Mouse (Mus musculus) hindbrain, embryonic 11.5 days (tissue): ENCODE measurements around the gene Lrrc14b. TPM values are rescaled to one million over a fixed set of nuclear protein-coding genes. Genes with fewer than 3 reads are reported as not detected.

ENCODE experiments used
- ATAC-seq: fragments of 200-750 bp; cut with Nextera tagmentation; 2 replicates; pipeline ENCODE4 v1.8.0; 2017; ENCODE audit warnings: mild to moderate bottlenecking, moderate TSS enrichment, moderate library complexity; ENCODE audit not compliant: low FRiP score
- DNase-seq: peaks from one replicate; pipeline ENCODE4 v3.0.0-alpha.2; 2015; ENCODE audit warnings: low spot score
- H3K27ac ChIP-seq: fragments of 300-500 bp; sonication (generic); 2 replicates; pipeline ENCODE4 v1.5.1; 2014; ENCODE audit warnings: mild to moderate bottlenecking, low read depth, low read length
- H3K27me3 ChIP-seq: fragments of 300-500 bp; sonication (generic); 2 replicates; pipeline ENCODE4 v1.6.1; 2014; ENCODE audit warnings: mild to moderate bottlenecking, low read length, moderate library complexity, mixed read lengths; ENCODE audit not compliant: control insufficient read depth, insufficient read depth
- H3K36me3 ChIP-seq: fragments of 300-500 bp; sonication (generic); 2 replicates; pipeline ENCODE4 v1.6.1; 2014; ENCODE audit warnings: mild to moderate bottlenecking, low read length, moderate library complexity, mixed read lengths; ENCODE audit not compliant: control insufficient read depth, insufficient read depth
- H3K4me1 ChIP-seq: fragments of 300-500 bp; sonication (generic); replicated peaks from 2 replicates; pipeline ENCODE4 v1.6.1; 2014; ENCODE audit warnings: low read length, mixed read lengths; ENCODE audit not compliant: control insufficient read depth, insufficient read depth
- H3K4me2 ChIP-seq: fragments of 300-500 bp; sonication (generic); replicated peaks from 2 replicates; pipeline ENCODE4 v1.6.1; 2014; ENCODE audit warnings: mild to moderate bottlenecking, low read depth, low read length
- H3K4me3 ChIP-seq: fragments of 300-500 bp; sonication (generic); 2 replicates; pipeline ENCODE4 v1.5.1; 2014; ENCODE audit warnings: low read depth, low read length
- H3K9ac ChIP-seq: fragments of 300-500 bp; sonication (generic); 2 replicates; pipeline ENCODE4 v1.6.1; 2014; ENCODE audit warnings: low read depth, low read length
- H3K9me3 ChIP-seq: fragments of 300-500 bp; sonication (generic); 2 replicates; pipeline ENCODE4 v1.6.1; 2016; ENCODE audit warnings: low read length; ENCODE audit not compliant: control insufficient read depth
- WGBS: fragments of 180-500 bp; shearing (Covaris S2); extraction: QIAGEN DNeasy Blood & Tissue Kit; methylation state at CpG from one replicate; pipeline ENCODE4 v1.1.7; 2014; 5-methylcytosine and 5-hydroxymethylcytosine counted together
- polyA plus RNA-seq: library from polyadenylated mRNA; unstranded; fragments of >200 nt; fragmentation: Nextera tagmentation; extraction: Ambion mirVana; gene quantifications from 2 replicates; pipeline ENCODE4 v1.2.1, GENCODE M21; 2014

Gene Lrrc14b
- polyA plus RNA-seq: not detected in 2 replicates

- Histone ChIP-seq H3K36me3 (peaks cover 10% of the 10 kb centered on the region; the same call in 1 of the 2 replicates), H3K4me1 (no peaks in the 10 kb centered on the region), H3K4me2 (no peak within 1 kb of the TSS), H3K9me3 (no peaks in the 10 kb centered on the region), H3K9ac (no peak within 1 kb of the TSS), H3K27ac (no peak within 1 kb of the TSS), H3K4me3 (no peak within 1 kb of the TSS), H3K27me3 (no peaks in the 10 kb centered on the region)
- no peak for ATAC-seq
- 90% methylated on average over 8 of the region's 8 CpGs for WGBS
- no peak for DNase-seq
Observed at GRCm38 (mm10) chr13:74363859-74364235, at the start of gene Lrrc14b. TSS of gene Lrrc14b (minus strand) at chr13:74364005.

GRCm38 (mm10) chr13:74399298-74399839 lies 35.6 kb upstream of the Lrrc14b start, which contains the start of gene Ftl1-ps1:
TSS of gene Ftl1-ps1 (plus strand) at chr13:74399694.
- Histone ChIP-seq H3K4me3 (no peak within 1 kb of the TSS), H3K9me3 (no peaks in the 10 kb centered on the region), H3K36me3 (no peaks in the 10 kb centered on the region), H3K27me3 (no peaks in the 10 kb centered on the region), H3K27ac (no peak within 1 kb of the TSS), H3K9ac (no peak within 1 kb of the TSS), H3K4me1 (no peaks in the 10 kb centered on the region), H3K4me2 (no peak within 1 kb of the TSS; the same call in 1 of the 2 replicates)
- WGBS: 14% methylated on average over 11 of the region's 11 CpGs
- DNase-seq: no peak
- no peak for ATAC-seq

- H3K4me3 ChIP-seq: no peak overlapping the region
- no peaks in the 10 kb centered on the region for H3K36me3 ChIP-seq
- no peaks in the 10 kb centered on the region for H3K4me1 ChIP-seq
- DNase-seq (no peak), ATAC-seq (peak; percentile 38)
- no peak overlapping the region for H3K27ac ChIP-seq
- 78% methylated on average over 2 of the region's 2 CpGs for WGBS
- H3K9ac ChIP-seq: no peak overlapping the region
- H3K9me3 ChIP-seq: no peaks in the 10 kb centered on the region
- H3K4me2 ChIP-seq: no peak overlapping the region
- no peaks in the 10 kb centered on the region for H3K27me3 ChIP-seq
Observed at GRCm38 (mm10) chr13:74391156-74391555, 27.4 kb upstream of the Lrrc14b start.

GRCm38 (mm10) chr13:74390371-74390990 lies 26.7 kb upstream of the Lrrc14b start, which contains the start of gene Zfp72:
TSS of gene Zfp72 (minus strand) at chr13:74390836.
- H3K9ac ChIP-seq: peak within 1 kb of the TSS; percentile 65
- H3K4me3 ChIP-seq: peak within 1 kb of the TSS; percentile 56
- peak; percentile 93 for ATAC-seq
- H3K4me1 ChIP-seq: no peaks in the 10 kb centered on the region
- DNase-seq: peak; percentile 73
- no peaks in the 10 kb centered on the region for H3K9me3 ChIP-seq
- peak within 1 kb of the TSS; percentile 50 for H3K4me2 ChIP-seq
- no peak within 1 kb of the TSS for H3K27ac ChIP-seq
- under 1% methylated on average over 14 of the region's 14 CpGs for WGBS
- H3K36me3 ChIP-seq: no peaks in the 10 kb centered on the region
- H3K27me3 ChIP-seq: no peaks in the 10 kb centered on the region

- ATAC-seq: no peak
- 68% methylated on average over 6 of the region's 6 CpGs for WGBS
Observed at GRCm38 (mm10) chr13:74389730-74390129, 25.9 kb upstream of the Lrrc14b start.

GRCm38 (mm10) chr13:74382289-74382688 lies 18.5 kb upstream of the Lrrc14b start:
- 74% methylated on average over 3 of the region's 3 CpGs for whole genome bisulfite sequencing
- DNase-seq (no peak), ATAC-seq (no peak)
- Histone ChIP-seq H3K27me3 (no peaks in the 10 kb centered on the region), H3K4me1 (no peaks in the 10 kb centered on the region), H3K27ac (no peak overlapping the region), H3K9ac (no peak overlapping the region), H3K4me2 (no peak overlapping the region), H3K9me3 (no peaks in the 10 kb centered on the region), H3K36me3 (no peaks in the 10 kb centered on the region), H3K4me3 (no peak overlapping the region)

More at GRCm38 (mm10) chr13:74389730-74390129, 25.9 kb upstream of the Lrrc14b start:
- Histone ChIP-seq H3K36me3 (no peaks in the 10 kb centered on the region), H3K4me2 (peak overlapping the region; percentile 50; the same call in 1 of the 2 replicates), H3K4me3 (no peak overlapping the region), H3K9me3 (no peaks in the 10 kb centered on the region), H3K27me3 (no peaks in the 10 kb centered on the region), H3K9ac (no peak overlapping the region), H3K4me1 (no peaks in the 10 kb centered on the region), H3K27ac (no peak overlapping the region)
- DNase-seq: no peak

- ATAC-seq (no peak), DNase-seq (no peak)
- 77% methylated on average over 10 of the region's 10 CpGs for WGBS
- no peaks in the 10 kb centered on the region for H3K27me3 ChIP-seq
- H3K36me3 ChIP-seq: no peaks in the 10 kb centered on the region
- H3K4me2 ChIP-seq: no peak overlapping the region
- H3K4me3 ChIP-seq: no peak overlapping the region
- no peaks in the 10 kb centered on the region for H3K4me1 ChIP-seq
- no peak overlapping the region for H3K27ac ChIP-seq
- H3K9ac ChIP-seq: no peak overlapping the region
- no peaks in the 10 kb centered on the region for H3K9me3 ChIP-seq
Observed at GRCm38 (mm10) chr13:74381533-74382276, 17.9 kb upstream of the Lrrc14b start.

GRCm38 (mm10) chr13:74363176-74363858 lies 488 bp downstream of the Lrrc14b start:
- no peaks in the 10 kb centered on the region for H3K4me1 ChIP-seq
- no peak overlapping the region for H3K4me3 ChIP-seq
- no peak overlapping the region for H3K4me2 ChIP-seq
- no peak overlapping the region for H3K9ac ChIP-seq
- ATAC-seq (peak; percentile 22; the same call in 1 of the 2 replicates), DNase-seq (no peak)
- no peaks in the 10 kb centered on the region for H3K27me3 ChIP-seq
- 86% methylated on average over 13 of the region's 13 CpGs for WGBS
- peaks cover 10% of the 10 kb centered on the region; the same call in 1 of the 2 replicates for H3K36me3 ChIP-seq
- no peaks in the 10 kb centered on the region for H3K9me3 ChIP-seq
- H3K27ac ChIP-seq: no peak overlapping the region
